Mouse (Mus musculus): ENCODE measurements around the gene Rprd1b.

- no peak for TF ChIP-seq GATA1 (IDR thresholded peaks at IDR 0.05; ENCODE audit: borderline replicate concordance, low read length)
- TF ChIP-seq FLI1 (IDR thresholded peaks at IDR 0.05; ENCODE audit: low read length) = no peak
Observed at GRCm38 (mm10) chr2:158155615-158156014, 127.3 kb downstream of the Rprd1b start.
